Mouse (Mus musculus) inflammation-experienced regulatory T-cells, adult 6 months (primary cell): ENCODE data around the gene Plcl2. TPM values are rescaled to one million over a fixed set of nuclear protein-coding genes. Genes with fewer than 3 reads are reported as not detected.
"Not testable (repeated sequence)": the region's sequence is repeated elsewhere in the genome, so short reads cannot be mapped to it uniquely, and the experiment has no call there.

ENCODE experiments used
- ATAC-seq: one replicate; pipeline ENCODE4 v1.8.0; 2017
- polyA plus RNA-seq, 3 experiments: library from polyadenylated mRNA; unstranded; fragments of 100-300 nt; shearing (Covaris generic); gene quantifications; one replicate each; pipeline ENCODE4 v1.2.1; 2017

Plcl2 gene
- polyA plus RNA-seq, 3 experiments from 2014 or later, result 8.8 to 11.9 (median 9.4) TPM

GRCm38 (mm10) chr17:50627658-50628057 is 118.5 kb downstream of the Plcl2 start:
- ATAC-seq, result peak; percentile 38

GRCm38 (mm10) chr17:50628716-50629115 is 119.5 kb downstream of the Plcl2 start:
- no peak for ATAC-seq

GRCm38 (mm10) chr17:50630992-50631391 is 121.8 kb downstream of the Plcl2 start:
- ATAC-seq, result peak; percentile 56

GRCm38 (mm10) chr17:50634008-50634871 is 125.0 kb downstream of the Plcl2 start:
- ATAC-seq, result no peak

- peak; percentile 35 for ATAC-seq
These were observed 126.9 kb downstream of the Plcl2 start for GRCm38 (mm10) chr17:50635961-50636585.

- ATAC-seq, result no peak
These were observed 129.6 kb downstream of the Plcl2 start for GRCm38 (mm10) chr17:50638791-50639190.

- no peak for ATAC-seq
These were observed 131.9 kb downstream of the Plcl2 start for GRCm38 (mm10) chr17:50641076-50641610.

GRCm38 (mm10) chr17:50641879-50642278 is 132.7 kb downstream of the Plcl2 start:
- ATAC-seq, result no peak

- no peak for ATAC-seq
These were observed 134.2 kb downstream of the Plcl2 start for GRCm38 (mm10) chr17:50643356-50643755.

- no peak for ATAC-seq
These were observed 134.8 kb downstream of the Plcl2 start for GRCm38 (mm10) chr17:50643989-50644388.

GRCm38 (mm10) chr17:50648141-50648540 is 138.9 kb downstream of the Plcl2 start:
- not testable (repeated sequence) for ATAC-seq

GRCm38 (mm10) chr17:50648757-50649419 is 139.7 kb downstream of the Plcl2 start:
- no peak for ATAC-seq

- no peak for ATAC-seq
These were observed 141.5 kb downstream of the Plcl2 start for GRCm38 (mm10) chr17:50650535-50651223.

GRCm38 (mm10) chr17:50654741-50655415 is 145.7 kb downstream of the Plcl2 start:
- no peak for ATAC-seq

- ATAC-seq, result no peak
These were observed 146.2 kb downstream of the Plcl2 start for GRCm38 (mm10) chr17:50655416-50655776.

- no peak for ATAC-seq
These were observed 148.1 kb downstream of the Plcl2 start for GRCm38 (mm10) chr17:50657321-50657720.

GRCm38 (mm10) chr17:50658901-50659300 is 149.7 kb downstream of the Plcl2 start:
- ATAC-seq, result no peak

- ATAC-seq, result no peak
These were observed 158.4 kb downstream of the Plcl2 start for GRCm38 (mm10) chr17:50667596-50667995.

- no peak for ATAC-seq
These were observed 159.5 kb downstream of the Plcl2 start for GRCm38 (mm10) chr17:50668681-50669208.

- no peak for ATAC-seq
These were observed 162.2 kb downstream of the Plcl2 start for GRCm38 (mm10) chr17:50671416-50671815.

- ATAC-seq, result no peak
These were observed 165.4 kb downstream of the Plcl2 start for GRCm38 (mm10) chr17:50674580-50674979.

- ATAC-seq, result no peak
These were observed 166.0 kb downstream of the Plcl2 start for GRCm38 (mm10) chr17:50675231-50675630.
